Mouse (Mus musculus) kidney, postnatal 14 days (tissue): ENCODE measurements around the gene Mrpl45.
"Not testable (repeated sequence)": the region's sequence is repeated elsewhere in the genome, so short reads cannot be mapped to it uniquely, and the experiment has no call there.

Experiments used
- DNase-seq: peaks from one replicate; pipeline ENCODE4 v3.0.0; 2022; ENCODE audit warnings: mixed read lengths

The Mrpl45 gene

DNA sequence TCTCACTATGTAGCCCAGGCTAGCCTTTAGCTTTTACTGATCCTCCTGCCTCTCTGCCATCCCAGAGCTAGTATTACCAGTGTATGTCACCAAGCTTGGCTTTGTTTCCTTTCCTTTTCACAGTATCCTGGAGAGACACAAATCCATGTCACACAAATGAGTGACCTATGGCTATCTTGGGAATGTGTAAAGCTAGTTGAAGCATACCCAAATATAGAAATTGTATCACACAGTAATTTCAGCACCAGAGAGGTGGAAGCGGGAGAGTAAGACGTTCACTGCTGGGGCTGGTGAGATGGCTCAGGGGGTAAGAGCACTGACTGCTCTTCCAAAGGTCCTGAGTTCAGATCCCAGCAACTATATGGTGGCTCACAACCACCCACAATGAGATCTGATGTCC lies 15.6 kb upstream of the Mrpl45 start:
- DNase-seq = no peak

DNA sequence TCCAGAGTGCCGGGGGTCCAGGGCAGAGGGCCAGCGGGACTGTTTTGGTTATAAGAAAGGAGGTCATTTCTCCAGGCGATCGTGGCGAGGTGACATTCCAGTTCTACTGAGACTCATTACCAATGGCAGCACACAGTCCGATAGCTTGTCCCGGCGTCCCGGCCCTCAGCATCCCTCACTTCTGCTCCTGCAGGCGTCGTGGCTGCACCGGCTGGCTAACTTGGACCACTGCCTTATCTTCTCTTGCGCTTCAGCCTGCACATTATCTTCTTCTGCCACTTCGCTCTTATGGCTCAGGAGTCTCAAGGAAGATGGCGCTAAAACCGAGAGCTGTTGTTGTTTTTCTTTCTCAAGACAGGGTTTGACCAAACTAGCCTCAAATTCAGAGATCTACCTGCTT lies 14.1 kb upstream of the Mrpl45 start:
- DNase-seq = no peak

DNA sequence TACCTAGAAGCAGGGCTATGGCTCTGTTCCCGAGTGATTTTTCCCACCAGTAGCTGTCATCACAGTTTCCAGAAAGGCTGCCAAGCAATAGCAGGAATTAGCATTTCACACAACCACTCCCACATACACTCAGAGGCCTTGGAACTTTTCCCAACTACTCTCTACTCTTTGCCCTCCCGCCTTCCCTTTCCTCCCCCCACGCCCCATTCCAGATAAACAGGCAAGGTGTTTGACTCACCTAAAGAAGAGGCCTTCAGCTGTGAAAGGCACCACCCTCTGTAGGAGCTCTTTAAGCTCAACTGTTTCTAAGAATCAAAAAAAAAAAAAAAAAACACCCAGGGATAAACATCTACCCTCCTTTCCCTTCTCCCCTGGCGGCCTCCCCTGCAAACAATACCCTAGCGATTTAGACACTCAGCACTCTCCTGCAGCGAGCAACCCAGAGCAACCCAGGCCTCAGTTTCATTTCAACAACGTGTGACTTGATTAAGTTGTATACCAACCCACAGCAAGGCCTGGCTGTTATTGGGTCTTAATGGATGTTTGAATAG lies 13.2 kb upstream of the Mrpl45 start:
- peak; percentile 77 for DNase-seq

- no peak for DNase-seq
These were observed 10.9 kb upstream of the Mrpl45 start for GRCm38 (mm10) chr11:97304631-97305030.

DNA sequence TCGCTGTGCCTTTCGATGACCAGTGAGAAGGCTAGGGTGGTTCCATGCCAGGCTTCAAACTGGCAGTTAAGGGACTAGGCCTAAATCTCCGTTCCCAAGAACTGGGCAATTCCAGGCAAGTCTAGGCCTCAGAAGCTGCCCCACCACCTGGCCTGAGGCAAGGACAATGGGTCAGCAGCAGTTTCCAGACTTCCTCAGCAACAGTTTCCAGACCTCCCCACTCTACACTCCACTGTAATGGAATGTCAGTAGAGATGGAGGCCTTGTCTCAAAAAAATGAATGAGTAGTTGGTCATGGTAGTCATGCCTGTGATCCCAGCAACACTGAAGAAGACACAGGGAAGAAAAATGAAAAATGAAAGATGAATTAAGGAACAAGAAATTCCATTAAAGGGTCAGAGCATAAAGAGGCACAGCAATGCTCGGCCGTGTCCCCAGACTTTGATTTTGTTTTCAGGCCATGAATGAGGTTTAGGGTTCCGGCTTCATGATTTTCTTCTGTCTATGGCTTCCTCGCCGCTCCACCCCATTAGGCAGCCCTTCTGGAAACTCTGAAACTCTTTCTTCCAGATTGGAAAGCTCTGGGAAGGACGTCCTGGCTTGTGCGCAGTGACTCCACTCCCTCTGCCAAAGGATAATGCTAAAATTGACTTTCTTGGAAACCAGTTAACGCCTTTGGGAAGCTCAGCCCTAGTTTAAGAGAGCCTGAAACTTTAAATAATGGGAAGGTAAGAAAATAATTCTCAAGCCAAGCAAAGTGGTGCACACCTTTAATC lies 8.0 kb upstream of the Mrpl45 start:
- no peak for DNase-seq

- DNase-seq = no peak
These were observed 6.6 kb upstream of the Mrpl45 start for GRCm38 (mm10) chr11:97308806-97309450.

GRCm38 (mm10) chr11:97309451-97309836 lies 6.1 kb upstream of the Mrpl45 start:
- DNase-seq = peak; percentile 67

GRCm38 (mm10) chr11:97309911-97310571 lies 5.5 kb upstream of the Mrpl45 start:
- DNase-seq = peak; percentile 84

DNA sequence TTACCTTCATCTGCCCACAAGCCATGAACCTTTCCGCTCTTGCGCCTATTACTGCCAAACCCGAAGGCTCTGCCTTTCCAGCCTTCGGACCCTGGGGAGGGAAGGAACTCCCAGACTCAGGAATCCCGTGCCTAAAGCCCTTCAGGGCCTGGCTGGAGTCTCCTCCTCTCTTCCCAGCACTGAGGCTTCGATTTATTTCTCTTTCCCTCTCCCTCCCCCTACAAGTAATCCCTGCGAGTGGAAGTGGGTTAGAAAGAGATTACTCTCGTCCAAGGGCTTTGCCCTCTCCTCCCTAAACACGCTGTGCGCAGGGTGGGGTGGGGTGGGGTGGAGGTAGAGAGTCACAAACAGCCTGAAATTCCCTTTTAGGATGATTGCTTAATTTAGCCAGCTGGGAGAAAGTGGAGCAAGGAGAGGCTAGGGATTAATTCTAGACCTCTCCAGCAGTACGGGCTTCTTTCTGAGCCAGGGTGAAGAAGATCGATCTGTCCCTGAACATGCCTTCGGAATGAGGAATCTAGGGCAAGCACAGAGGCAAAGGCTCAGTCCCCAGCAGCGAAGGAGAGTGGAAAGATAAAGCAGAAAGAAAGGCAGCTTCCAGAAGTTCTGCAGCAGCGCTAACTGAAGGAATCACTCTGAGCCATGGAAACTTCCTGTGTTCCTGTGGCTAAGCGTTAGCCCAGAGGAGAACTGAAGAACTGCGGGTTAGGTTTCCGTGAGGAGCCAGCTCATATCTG lies 4.5 kb upstream of the Mrpl45 start:
- peak; percentile 33 for DNase-seq

DNA sequence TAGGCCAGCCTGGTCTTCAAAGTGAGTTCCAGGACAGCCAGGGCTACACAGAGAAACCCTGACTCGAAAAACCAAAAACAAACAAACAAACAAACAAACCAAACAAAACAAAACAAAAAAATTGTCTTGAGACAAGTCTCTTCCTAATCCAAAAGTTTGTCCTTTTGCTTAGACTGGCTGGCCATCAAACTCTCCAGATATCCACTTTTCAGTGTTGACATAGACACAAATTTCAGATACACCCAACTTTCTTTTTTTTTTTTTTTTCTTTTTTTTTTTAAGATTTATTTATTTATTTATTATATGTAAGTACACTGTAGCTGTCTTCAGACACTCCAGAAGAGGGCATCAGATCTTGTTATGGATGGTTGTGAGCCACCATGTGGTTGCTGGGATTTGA lies 2.6 kb upstream of the Mrpl45 start:
- not testable (repeated sequence) for DNase-seq

- DNase-seq = no peak
These were observed 1.4 kb upstream of the Mrpl45 start for GRCm38 (mm10) chr11:97314110-97314509.

DNA sequence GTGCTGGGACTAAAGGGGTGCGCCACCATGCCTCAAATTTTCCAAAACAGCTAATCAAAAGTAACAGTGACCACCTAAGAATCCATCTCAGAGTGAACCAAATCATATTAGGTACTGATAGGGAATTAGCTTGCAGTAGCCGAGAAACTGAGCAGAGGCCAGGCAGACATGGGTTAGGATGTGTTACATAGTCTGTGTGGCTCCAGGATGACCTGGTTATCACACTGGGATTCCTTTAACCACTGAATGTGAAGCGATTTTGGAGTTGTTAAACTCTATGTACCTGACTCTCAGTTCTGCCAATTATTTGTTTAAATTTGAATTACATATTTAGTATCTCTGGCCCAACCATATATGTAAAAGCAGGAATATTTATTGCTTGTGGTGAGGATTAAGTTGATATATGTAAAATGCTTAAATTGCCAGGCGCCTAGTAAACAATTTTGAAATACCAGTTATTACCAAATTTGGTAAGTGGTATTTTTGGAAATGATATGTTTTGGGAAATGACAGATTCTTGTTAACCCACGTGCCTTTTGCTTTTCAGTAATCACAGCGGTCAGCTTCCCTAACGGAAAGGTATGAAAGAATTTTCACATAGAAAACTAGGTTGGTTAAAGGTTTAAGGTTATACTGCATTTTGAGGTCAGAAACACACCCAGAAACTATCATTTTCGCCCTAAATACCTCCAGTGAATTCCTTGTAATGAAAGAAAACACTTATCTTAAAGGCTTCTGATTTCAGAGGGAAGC lies 589 bp upstream of the Mrpl45 start:
- no peak for DNase-seq

DNA sequence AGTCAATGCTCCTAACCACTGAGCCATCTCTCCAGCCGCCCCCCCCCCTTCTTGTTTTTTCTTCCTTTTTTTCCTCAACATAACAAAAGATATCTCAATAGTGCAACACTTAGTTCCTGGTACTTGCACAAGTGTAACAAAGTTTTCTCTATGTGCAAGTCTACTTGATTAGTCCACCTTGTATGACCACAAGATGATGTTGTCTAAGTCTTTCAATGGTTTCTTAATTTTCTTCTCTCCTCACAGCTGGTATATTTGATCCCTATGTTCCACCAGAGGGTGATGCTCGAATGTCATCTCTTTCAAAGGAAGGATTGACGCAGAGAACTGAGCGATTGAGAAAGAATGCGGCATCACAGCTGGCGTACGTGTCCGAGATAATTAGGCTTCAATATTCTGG lies 5.7 kb downstream of the Mrpl45 start:
- no peak for DNase-seq

DNA sequence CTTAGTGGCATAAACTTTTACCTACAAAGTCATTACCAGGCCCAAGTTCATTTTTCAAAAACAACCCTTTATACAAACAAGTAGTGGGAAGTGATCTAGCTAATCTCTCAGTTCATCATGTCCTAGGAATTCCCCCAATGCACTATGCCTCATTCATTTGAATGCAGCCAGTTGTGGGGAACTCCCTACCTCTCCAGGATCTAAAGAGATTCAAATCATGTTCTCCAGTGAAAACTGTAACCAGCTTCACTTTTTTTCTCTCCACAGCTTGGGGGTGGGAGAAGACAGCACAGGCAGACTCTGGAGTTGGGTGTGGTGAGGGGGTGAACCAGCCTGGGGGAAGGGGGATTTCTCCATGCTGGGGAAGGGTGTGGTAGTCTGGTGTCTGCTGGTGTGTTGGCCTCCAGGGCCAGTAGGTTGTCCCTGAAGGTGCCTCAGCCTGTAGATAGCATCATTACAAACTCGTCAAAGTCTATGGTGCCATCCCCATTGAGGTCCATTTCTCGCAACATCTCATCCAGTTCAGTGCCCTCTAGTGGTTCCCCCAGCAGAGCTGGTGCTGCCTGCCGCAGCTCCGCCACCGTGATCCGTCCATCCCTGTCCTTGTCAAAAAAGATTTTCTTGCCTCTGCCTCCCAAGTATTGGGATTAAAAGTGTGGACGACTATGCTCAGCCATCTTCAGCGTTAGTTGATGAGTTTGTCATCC lies 6.5 kb downstream of the Mrpl45 start:
- DNase-seq = not testable (repeated sequence)

DNA sequence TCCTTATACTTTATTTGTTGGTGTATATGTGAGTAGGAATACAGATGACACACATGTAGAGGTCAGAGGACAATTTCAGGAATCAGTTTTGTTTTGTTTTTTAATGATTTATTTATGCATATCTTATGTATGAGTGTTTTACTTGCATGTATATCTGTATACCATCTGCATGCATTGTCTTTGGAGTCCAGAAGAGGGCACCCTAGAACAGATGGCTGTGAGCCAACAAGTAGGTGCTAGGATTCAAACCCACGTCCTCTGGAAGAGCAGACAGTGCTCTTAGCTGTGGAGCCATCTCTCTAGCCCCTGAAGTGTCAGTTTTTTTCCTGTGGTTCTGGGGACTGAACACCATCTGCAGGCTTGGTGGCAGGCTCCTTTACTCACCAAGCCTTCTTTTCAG lies 9.7 kb downstream of the Mrpl45 start:
- no peak for DNase-seq

- peak; percentile 54 for DNase-seq
These were observed 12.6 kb downstream of the Mrpl45 start for GRCm38 (mm10) chr11:97328148-97328547.

- no peak for DNase-seq
These were observed 14.8 kb downstream of the Mrpl45 start for GRCm38 (mm10) chr11:97330315-97330714.

GRCm38 (mm10) chr11:97331231-97332190 lies 16.0 kb downstream of the Mrpl45 start:
- no peak for DNase-seq

GRCm38 (mm10) chr11:97333044-97333443 lies 17.5 kb downstream of the Mrpl45 start:
- DNase-seq = peak; percentile 45

DNA sequence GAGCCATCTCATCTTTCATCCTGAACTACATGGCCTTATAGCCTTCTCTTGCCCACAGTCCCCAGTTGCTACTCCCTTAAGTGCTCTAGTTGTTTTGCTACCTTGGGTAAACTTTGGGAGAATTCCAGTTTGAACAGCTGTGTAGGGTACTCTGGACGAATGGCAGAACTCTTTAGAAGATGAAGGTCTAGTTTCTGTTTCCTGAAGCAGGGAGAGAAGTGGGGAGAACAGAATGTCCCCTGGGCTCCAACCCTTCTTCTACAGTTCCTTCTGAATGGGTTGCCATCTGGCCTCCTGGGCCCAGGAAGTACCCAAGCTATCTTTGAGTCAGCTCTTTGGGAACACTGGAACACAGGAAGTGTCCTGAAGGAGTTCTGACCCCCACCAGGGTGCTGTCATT lies 18.4 kb downstream of the Mrpl45 start:
- DNase-seq = no peak
